Mouse (Mus musculus) stomach, postnatal 0 days (tissue): ENCODE results near the gene Mylk2.
A peak's percentile ranks its signal among the peaks of the same experiment; 100 is the strongest.

Experiments
- CTCF ChIP-seq: IDR thresholded peaks from 2 replicates; pipeline ENCODE4 v1.5.1; 2016; ENCODE audit warnings: antibody characterized with exemption, low read depth, mild to moderate bottlenecking, moderate library complexity
- EP300 ChIP-seq: optimal IDR thresholded peaks from 2 replicates; pipeline ENCODE3; 2016; ENCODE audit warnings: antibody characterized with exemption

- peak; percentile 22; the same call in 1 of the 2 replicates for TF ChIP-seq CTCF
- TF ChIP-seq EP300: no peak
Observed at GRCm38 (mm10) chr2:152922376-152922775, 11.2 kb downstream of the Mylk2 start.
